Mouse (Mus musculus) CH12.LX (cell line): ENCODE measurements at regions not wholly inside any gene's neighbourhood (a gene's known extent, or its start where the extent isn't known, plus 50 kb on each side); places are given as distances from the start of the nearest gene placed in this dataset.

Experiments
- DNase-seq: peaks from one replicate; pipeline ENCODE4 v3.0.0-alpha.2; 2013; ENCODE audit errors: extremely low read depth
- H3K27ac ChIP-seq: 2 replicates; pipeline ENCODE4 v1.5.1; 2012; ENCODE audit warnings: low read depth, mild to moderate bottlenecking, control low read depth, moderate library complexity; ENCODE audit not compliant: insufficient read depth
- H3K27me3 ChIP-seq: replicated peaks from 2 replicates; pipeline ENCODE3; 2012; ENCODE audit warnings: inconsistent platforms
- H3K36me3 ChIP-seq, 2 experiments: replicated peaks in 1 of 2; 2 replicates each; pipeline versions ENCODE3 to v1.6.1; 2012; ENCODE audit warnings: inconsistent platforms in 1 of 2, low read length in 1 of 2, mild to moderate bottlenecking in 1 of 2, mixed read lengths in 1 of 2, moderate library complexity in 1 of 2; ENCODE audit not compliant: control insufficient read depth in 1 of 2, insufficient read depth in 1 of 2
- H3K4me1 ChIP-seq, 2 experiments: 2 replicates each; pipeline ENCODE4 v1.6.1; 2012; ENCODE audit warnings: inconsistent platforms in 1 of 2, moderate library complexity in 1 of 2; ENCODE audit not compliant: insufficient read depth in 2 of 2, control insufficient read depth in 1 of 2
- H3K4me2 ChIP-seq: 2 replicates; pipeline ENCODE4 v1.6.1; 2012; ENCODE audit warnings: low read depth, mild to moderate bottlenecking, control low read depth; ENCODE audit not compliant: poor library complexity, insufficient read depth, severe bottlenecking
- H3K4me3 ChIP-seq, 3 experiments: fragments of 150-350 bp in 1 of 3; sonication (generic) in 1 of 3; replicated peaks in 1 of 3; 2 replicates each; pipeline versions ENCODE3 to v1.5.1; 2011 to 2012; ENCODE audit warnings: low read depth in 2 of 3, low read length in 2 of 3, mild to moderate bottlenecking in 2 of 3, moderate library complexity in 2 of 3, control low read depth in 1 of 3, improper control_type of control experiment in 1 of 3, inconsistent platforms in 1 of 3, mixed read lengths in 1 of 3; ENCODE audit not compliant: poor library complexity in 1 of 3
- H3K79me2 ChIP-seq: replicated peaks from 2 replicates; pipeline ENCODE4 v1.6.1; 2012; ENCODE audit warnings: mild to moderate bottlenecking, moderate library complexity; ENCODE audit not compliant: control insufficient read depth, poor library complexity, insufficient read depth, severe bottlenecking; ENCODE audit errors: extremely low read depth
- H3K9ac ChIP-seq: 2 replicates; pipeline ENCODE4 v1.6.1; 2012; ENCODE audit warnings: low read depth, mild to moderate bottlenecking, control low read depth, moderate library complexity; ENCODE audit not compliant: insufficient read depth
- H3K9me3 ChIP-seq: replicated peaks from 2 replicates; pipeline ENCODE3; 2012; ENCODE audit warnings: low read length, inconsistent platforms, mixed read lengths
- BHLHE40 ChIP-seq: IDR thresholded peaks from 2 replicates; pipeline ENCODE4 v1.6.1; 2011; ENCODE audit warnings: mild to moderate bottlenecking, low read depth, low read length, improper control_type of control experiment
- CHD1 ChIP-seq: IDR thresholded peaks from 2 replicates; pipeline ENCODE4 v1.6.1; 2012; ENCODE audit warnings: low read depth, low read length, improper control_type of control experiment, inconsistent platforms
- CTCF ChIP-seq, 2 experiments: IDR thresholded peaks in 1 of 2; conservative IDR thresholded peaks in 1 of 2; 2 replicates each; pipeline ENCODE4 v1.5.1; 2011 to 2012; ENCODE audit warnings: low read depth in 2 of 2, low read length in 2 of 2, improper control_type of control experiment in 1 of 2, inconsistent platforms in 1 of 2, mild to moderate bottlenecking in 1 of 2, moderate library complexity in 1 of 2
- EP300 ChIP-seq: IDR thresholded peaks from 2 replicates; pipeline ENCODE4 v1.6.1; 2011; ENCODE audit warnings: low read length, improper control_type of control experiment
- ETS1 ChIP-seq: conservative IDR thresholded peaks from 2 replicates; pipeline ENCODE4 v1.6.1; 2012; ENCODE audit warnings: low read depth, mild to moderate bottlenecking, inconsistent platforms, low read length, improper control_type of control experiment, moderate library complexity
- IRF4 ChIP-seq: IDR thresholded peaks from 2 replicates; pipeline ENCODE4 v1.6.1; 2014; ENCODE audit warnings: low read depth, mild to moderate bottlenecking, inconsistent platforms, low read length, improper control_type of control experiment
- KAT2A ChIP-seq: IDR thresholded peaks from 2 replicates; pipeline ENCODE4 v1.6.1; 2012; ENCODE audit warnings: low read length, improper control_type of control experiment, inconsistent platforms; ENCODE audit not compliant: insufficient replicate concordance
- MAFK ChIP-seq: IDR thresholded peaks from 2 replicates; pipeline ENCODE4 v1.6.1; 2011; ENCODE audit warnings: low read length, improper control_type of control experiment; ENCODE audit not compliant: insufficient replicate concordance
- MAX ChIP-seq: IDR thresholded peaks from 2 replicates; pipeline ENCODE4 v1.6.1; 2011; ENCODE audit warnings: low read length, improper control_type of control experiment
- MEF2A ChIP-seq: IDR thresholded peaks from 2 replicates; pipeline ENCODE4 v1.6.1; 2014; ENCODE audit warnings: low read depth, mild to moderate bottlenecking, inconsistent platforms, low read length, improper control_type of control experiment, borderline replicate concordance
- MYC ChIP-seq: IDR thresholded peaks from 2 replicates; pipeline ENCODE4 v1.6.1; 2011; ENCODE audit warnings: low read depth, mild to moderate bottlenecking, improper control_type of control experiment, low read length
- POLR2A ChIP-seq: IDR thresholded peaks from 2 replicates; pipeline ENCODE4 v1.6.1; 2011; ENCODE audit warnings: low read depth, mild to moderate bottlenecking, improper control_type of control experiment, low read length
- POLR2AphosphoS2 ChIP-seq: IDR thresholded peaks from 2 replicates; pipeline ENCODE4 v1.6.1; 2011; ENCODE audit warnings: low read depth, low read length, improper control_type of control experiment
- RAD21 ChIP-seq: IDR thresholded peaks from 2 replicates; pipeline ENCODE4 v1.6.1; 2011; ENCODE audit warnings: low read depth, mild to moderate bottlenecking, low read length, improper control_type of control experiment, moderate library complexity
- SIN3A ChIP-seq: IDR thresholded peaks from 2 replicates; pipeline ENCODE4 v1.6.1; 2012; ENCODE audit warnings: low read length, improper control_type of control experiment, inconsistent platforms
- SMC3 ChIP-seq: IDR thresholded peaks from 2 replicates; pipeline ENCODE4 v1.6.1; 2011; ENCODE audit warnings: low read depth, low read length, improper control_type of control experiment
- TCF12 ChIP-seq: IDR thresholded peaks from 2 replicates; pipeline ENCODE4 v1.6.1; 2014; ENCODE audit warnings: low read depth, mild to moderate bottlenecking, inconsistent platforms, low read length, improper control_type of control experiment
- UBTF ChIP-seq: IDR thresholded peaks from 2 replicates; pipeline ENCODE4 v1.6.1; 2012; ENCODE audit warnings: low read depth, mild to moderate bottlenecking, inconsistent platforms, low read length, improper control_type of control experiment, moderate library complexity
- USF1 ChIP-seq: IDR thresholded peaks from 2 replicates; pipeline ENCODE4 v1.6.1; 2014; ENCODE audit warnings: low read depth, mild to moderate bottlenecking, inconsistent platforms, low read length, improper control_type of control experiment
- ZMIZ1 ChIP-seq: IDR thresholded peaks from 2 replicates; pipeline ENCODE4 v1.6.1; 2012; ENCODE audit warnings: low read depth, mild to moderate bottlenecking, inconsistent platforms, low read length, improper control_type of control experiment
- dilution Hi-C: fragments of 300-500 bp; cut with MboI; formaldehyde crosslinking; loops from 2 replicates; pipeline ENCODE4 v1.14.3; 2020; ENCODE audit warnings: low sequenced_read_pairs; ENCODE audit not compliant: extremely low pct_unique_long_range_greater_than_20kb, extremely low pct_ligation_motif_present
- in situ Hi-C: fragments of 300-500 bp; cut with MboI; formaldehyde crosslinking; loops from 3 replicates; pipeline ENCODE4 v1.14.3; 2019; ENCODE audit warnings: low sequenced_read_pairs, low pct_ligation_motif_present, low pct_unique_long_range_greater_than_20kb, mixed read lengths

- Histone ChIP-seq H3K9me3 (no peaks in the 10 kb centered on the region), H3K79me2 (no peaks in the 10 kb centered on the region), H3K4me1 (no peaks in the 10 kb centered on the region), H3K4me3 (no peak overlapping the region), H3K4me2 (no peak overlapping the region), H3K9ac (no peak overlapping the region), H3K36me3 (no peaks in the 10 kb centered on the region), H3K27ac (no peak overlapping the region), H3K27me3 (no peaks in the 10 kb centered on the region)
- dilution Hi-C loops (no loop called here), in situ Hi-C loops (no loop called here)
- peak; percentile 18 to 66; a peak in 2 of 4 replicates for TF ChIP-seq CTCF (conservative IDR thresholded peaks at IDR 0.05 in 1 of 2, IDR thresholded peaks at IDR 0.05 in 1 of 2; ENCODE audit: low read depth in 2 of 2, low read length in 2 of 2)
- TF ChIP-seq SIN3A, result no peak
- peak; percentile 50 for TF ChIP-seq RAD21
- peak; percentile 71 for TF ChIP-seq SMC3
- no peak for TF ChIP-seq CHD1
- DNase-seq, result peak; percentile 38
Observed at GRCm38 (mm10) chr6:68532599-68532998, 997.0 kb upstream of the Tacstd2 start.

- Histone ChIP-seq H3K4me2 (no peak overlapping the region), H3K36me3 (no peaks in the 10 kb centered on the region), H3K79me2 (no peaks in the 10 kb centered on the region), H3K27me3 (no peaks in the 10 kb centered on the region), H3K27ac (no peak overlapping the region), H3K9me3 (no peaks in the 10 kb centered on the region), H3K9ac (no peak overlapping the region), H3K4me1 (0 out of 4 replicates have a peak, but pooled peaks cover 0 to 2% of the 10 kb centered on the region in 2 experiments), H3K4me3 (no peak overlapping the region)
- peak; percentile 48 for DNase-seq
- in situ Hi-C loops (loop anchor here (10.0 kb wide), 1 partner anchor 249 kb away; no protein-coding TSS in a partner anchor), dilution Hi-C loops (no loop called here)
- TF ChIP-seq RAD21 (peak; percentile 72), SMC3 (peak; percentile 69), CTCF (conservative IDR thresholded peaks at IDR 0.05 in 1 of 2, IDR thresholded peaks at IDR 0.05 in 1 of 2; ENCODE audit: low read depth in 2 of 2, low read length in 2 of 2) (peak in 1 of 2 experiments; percentile 71; a peak in 2 of 4 replicates), POLR2AphosphoS2 (no peak)
Observed at GRCm38 (mm10) chr6:68503937-68504336, 968.3 kb upstream of the Tacstd2 start.

GRCm38 (mm10) chr6:68481137-68481536, 945.5 kb upstream of the Tacstd2 start:
- peaks cover 4 to 27% of the 10 kb centered on the region in 2 experiments; a peak in 3 of 4 replicates for H3K4me1 ChIP-seq
- no peak overlapping the region for H3K9ac ChIP-seq
- dilution Hi-C loops (no loop called here), in situ Hi-C loops (loop anchor here (5.0 kb wide), 1 partner anchor 219 kb away; no protein-coding TSS in a partner anchor)
- TF ChIP-seq SIN3A, result peak; percentile 37; the same call in 1 of the 2 replicates
- TF ChIP-seq IRF4, result peak; percentile 73; the same call in 1 of the 2 replicates
- TF ChIP-seq BHLHE40, result peak; percentile 48
- TF ChIP-seq TCF12, result peak; percentile 81
- 0 out of 2 replicates have a peak, but pooled peaks have one; percentile 16 for TF ChIP-seq MYC
- no peak for TF ChIP-seq MAX
- peak; percentile 88 for TF ChIP-seq ETS1
- TF ChIP-seq EP300, result peak; percentile 81
- no peak for TF ChIP-seq UBTF
- 0 out of 2 replicates have a peak, but pooled peaks have one; percentile 55 for TF ChIP-seq MAFK
- no peak for TF ChIP-seq ZMIZ1
- no peak for TF ChIP-seq POLR2A
- TF ChIP-seq MEF2A, result 0 out of 2 replicates have a peak, but pooled peaks have one; percentile 25
- no peak for TF ChIP-seq USF1
- 0 out of 2 replicates have a peak, but pooled peaks have one; percentile 26 for TF ChIP-seq KAT2A
- DNase-seq, result peak; percentile 83
- H3K27ac ChIP-seq, result no peak overlapping the region
- H3K4me2 ChIP-seq, result no peak overlapping the region
- no peaks in the 10 kb centered on the region for H3K79me2 ChIP-seq
- H3K4me3 ChIP-seq, result no peak overlapping the region
- no peaks in the 10 kb centered on the region for H3K36me3 ChIP-seq
- peaks cover 2% of the 10 kb centered on the region for H3K9me3 ChIP-seq
- H3K27me3 ChIP-seq, result no peaks in the 10 kb centered on the region
